Mouse (Mus musculus) layer of hippocampus, adult 9-11 months (tissue): ENCODE measurements at regions not wholly inside any gene's neighbourhood (a gene's known extent, or its start where the extent isn't known, plus 50 kb on each side); places are given as distances from the start of the nearest gene placed in this dataset.
A peak's percentile ranks its signal among the peaks of the same experiment; 100 is the strongest.

ENCODE experiments used
- DNase-seq: peaks from one replicate; pipeline ENCODE4 v3.0.0; 2022

DNA sequence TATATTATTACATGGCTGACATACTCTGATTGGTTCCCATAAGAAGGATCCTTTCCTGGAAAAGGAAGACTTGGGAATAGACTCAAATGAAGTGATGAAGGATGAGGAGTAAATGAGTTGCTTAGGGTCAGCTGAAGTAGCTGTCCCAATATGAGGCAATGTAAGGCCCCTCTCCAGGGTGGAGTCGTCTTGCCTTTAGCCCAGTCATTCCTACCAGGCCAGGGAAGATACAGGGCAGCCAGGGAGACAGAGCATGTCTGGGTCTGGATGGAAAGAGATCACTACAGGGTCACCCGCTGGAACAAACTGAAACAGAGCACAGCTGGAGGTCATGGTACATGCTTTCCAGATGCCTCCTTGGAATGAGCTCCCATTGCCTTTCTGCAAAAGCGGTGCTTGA, 364.2 kb downstream of the Osr1 start:
- no peak for DNase-seq

DNA sequence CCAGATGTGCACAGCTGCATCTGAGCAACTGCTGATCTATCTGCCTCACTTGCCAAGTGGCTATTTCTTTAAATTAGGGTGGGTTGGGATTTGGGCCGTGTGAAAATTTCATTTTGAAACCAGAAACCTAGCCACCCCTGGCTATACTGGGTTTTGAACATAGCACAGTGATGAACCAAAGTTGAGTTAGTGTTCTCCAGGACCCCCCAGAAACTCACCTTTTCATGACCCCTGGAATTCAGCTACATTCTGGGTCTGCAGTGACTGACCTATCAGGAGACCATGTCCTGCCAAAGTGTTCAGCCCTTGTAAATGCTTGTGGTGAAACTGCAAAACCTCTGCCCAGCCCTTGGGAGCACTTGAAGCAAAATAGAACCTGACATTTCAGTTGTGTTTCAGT, 371.4 kb downstream of the Osr1 start:
- no peak for DNase-seq

GRCm38 (mm10) chr12:9941823-9942222, 371.9 kb downstream of the Osr1 start:
- DNase-seq: no peak

- no peak for DNase-seq
Observed at GRCm38 (mm10) chr12:9948784-9949183, 378.9 kb downstream of the Osr1 start.

DNA sequence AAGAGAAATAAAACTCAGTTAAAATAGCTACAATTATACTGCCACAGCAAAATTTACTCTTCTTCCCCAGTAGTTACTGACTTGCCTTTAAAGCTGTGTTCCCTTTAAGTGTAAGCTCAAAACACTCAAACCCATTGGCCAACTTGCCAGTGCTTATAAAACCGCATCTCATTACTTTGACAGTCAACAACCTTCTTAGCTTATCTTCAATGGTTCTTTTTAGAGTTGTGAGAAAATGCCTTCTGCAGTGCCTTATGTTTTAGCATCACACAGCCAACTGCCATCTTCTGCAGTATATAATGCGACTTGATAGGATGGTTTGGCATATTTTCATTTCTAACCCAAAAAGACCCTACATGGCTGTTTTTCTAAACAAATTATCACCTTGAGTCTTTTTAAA, 382.5 kb downstream of the Osr1 start:
- DNase-seq: no peak

DNA sequence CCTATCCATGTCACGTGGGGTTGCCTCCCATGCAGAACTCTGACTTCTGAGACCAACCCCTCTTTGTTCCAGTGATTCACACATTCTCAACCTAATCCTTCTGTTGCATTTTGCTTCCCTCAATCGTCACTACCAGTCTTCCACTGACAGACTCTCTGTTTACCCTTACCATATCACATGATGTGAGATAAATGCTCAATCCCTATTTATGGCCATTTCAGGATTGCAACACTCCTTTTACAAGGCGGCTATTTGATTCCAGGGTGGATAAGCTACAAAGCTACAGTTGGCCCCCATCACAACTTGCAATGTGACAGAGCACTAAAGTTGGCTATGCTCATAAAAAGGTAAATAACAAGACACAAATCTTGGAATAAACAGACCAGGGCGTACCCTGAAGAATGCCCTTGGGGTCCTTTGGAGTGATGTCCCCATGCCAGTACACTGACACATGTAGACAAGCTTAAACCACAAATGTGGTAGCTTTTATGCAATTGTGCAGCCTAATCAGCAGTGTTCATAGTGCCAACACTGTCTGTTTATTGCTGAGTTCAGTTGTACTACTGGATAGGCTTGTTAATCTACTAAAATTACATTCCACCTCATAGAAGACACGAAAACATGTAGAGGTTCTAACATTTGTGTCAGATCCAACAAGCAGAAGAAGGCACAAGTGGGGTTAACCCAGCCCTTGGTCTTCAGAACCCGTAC, 384.4 kb downstream of the Osr1 start:
- no peak for DNase-seq

DNA sequence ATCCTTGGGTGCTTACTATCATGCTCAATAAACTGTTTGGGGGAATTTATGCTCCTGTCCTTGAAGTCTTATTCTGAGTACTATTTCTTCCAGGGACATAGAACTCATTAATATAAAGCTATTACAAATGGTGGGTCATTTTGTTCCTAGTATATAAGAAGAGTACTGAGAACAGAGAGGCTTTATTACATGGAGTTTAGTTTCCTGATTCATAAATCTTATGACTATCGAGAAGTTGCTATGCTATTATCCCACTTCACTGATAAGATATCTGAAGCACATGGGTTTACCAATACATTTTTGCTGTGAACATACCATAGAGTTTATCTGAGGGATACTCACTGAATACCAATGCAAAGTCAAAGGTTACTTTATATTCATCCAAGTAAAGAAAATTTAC, 399.5 kb downstream of the Osr1 start:
- no peak for DNase-seq

- no peak for DNase-seq
Observed at GRCm38 (mm10) chr12:9970771-9971170, 399.0 kb upstream of the Nt5c1b start.

DNA sequence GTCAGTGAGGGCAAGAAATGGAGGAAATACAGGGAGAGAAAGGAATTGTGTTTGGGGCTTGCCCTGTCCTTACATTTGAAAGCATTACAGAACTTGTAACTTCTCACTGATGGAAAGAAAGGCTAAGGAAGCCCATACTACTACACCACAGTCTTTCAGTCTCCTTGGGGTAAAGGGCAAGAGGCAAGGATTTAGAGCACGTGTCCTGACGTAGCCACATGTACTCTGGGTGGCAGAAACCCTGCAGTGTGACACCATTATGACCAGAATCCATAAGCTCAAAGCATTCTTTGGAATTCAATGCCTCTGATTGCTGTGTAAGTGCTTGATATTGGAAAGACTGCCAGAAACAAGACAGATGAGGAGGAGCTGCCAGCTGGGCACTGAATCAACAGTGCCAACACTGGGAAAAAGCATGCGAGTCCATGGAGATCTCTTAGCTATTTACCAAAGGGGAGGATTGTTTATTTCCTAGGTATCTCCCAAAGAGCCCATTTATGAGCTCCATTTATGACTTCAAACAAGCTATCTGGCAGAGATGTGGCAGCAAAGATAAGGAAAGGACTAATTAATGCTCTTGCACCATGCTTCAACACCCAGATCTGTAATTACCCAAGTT, 391.2 kb upstream of the Nt5c1b start:
- peak; percentile 38 for DNase-seq

DNA sequence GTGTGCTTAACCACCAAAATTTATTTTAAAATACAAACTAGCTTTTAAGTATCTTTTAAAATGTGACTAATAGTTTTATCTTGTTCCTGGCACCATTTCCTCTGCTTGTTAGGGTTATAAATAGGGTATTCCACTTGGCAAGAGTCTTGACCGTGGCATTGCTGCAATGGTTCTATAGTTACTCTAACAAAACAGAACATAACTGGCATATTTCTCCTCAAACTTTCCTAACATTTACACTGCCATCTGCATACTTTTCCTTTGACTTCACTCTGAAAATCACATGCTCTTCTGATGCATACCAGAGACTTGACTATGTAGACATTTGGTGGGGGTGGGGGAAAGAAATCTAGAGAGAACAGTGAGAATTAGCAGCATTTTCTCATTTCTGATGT, 390.7 kb upstream of the Nt5c1b start:
- DNase-seq: peak; percentile 7

DNA sequence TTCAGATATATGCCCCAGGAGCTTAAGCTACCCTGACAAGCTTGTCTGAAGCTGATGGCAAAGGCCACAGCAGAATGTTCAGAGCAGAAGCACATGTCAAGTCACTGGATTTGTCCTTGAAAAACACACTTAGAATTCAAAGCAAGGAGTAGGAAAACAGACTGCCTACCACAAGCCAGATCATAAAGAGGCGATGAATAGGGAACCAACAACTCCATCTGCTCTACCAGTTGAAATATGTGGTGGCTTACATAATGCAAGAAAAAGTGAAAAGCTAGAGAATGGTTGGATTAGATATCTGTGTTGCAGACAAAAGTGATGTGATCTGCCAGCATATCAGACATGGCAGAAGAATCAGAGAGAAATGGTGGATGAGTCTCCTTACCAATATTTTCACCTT, 378.5 kb upstream of the Nt5c1b start:
- peak; percentile 6 for DNase-seq

DNA sequence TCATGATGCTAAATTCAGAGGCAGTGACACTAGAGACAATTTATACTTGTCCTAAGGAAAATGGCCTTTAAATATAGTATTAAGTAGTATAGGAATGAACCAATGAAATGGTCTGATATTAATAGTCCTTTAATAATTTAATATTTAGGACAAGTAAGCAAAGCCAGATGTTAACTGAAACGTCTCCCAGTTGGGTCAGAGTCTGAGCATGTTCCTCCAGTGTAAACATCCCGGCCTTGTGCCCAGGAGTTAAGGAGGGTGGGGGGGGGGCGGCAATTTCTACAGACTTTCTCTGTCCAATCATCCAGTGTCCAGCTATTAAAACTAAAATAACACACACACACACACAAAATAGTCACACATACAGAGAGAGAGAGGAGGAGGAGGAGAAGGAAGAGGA, 374.1 kb upstream of the Nt5c1b start:
- no peak for DNase-seq

DNA sequence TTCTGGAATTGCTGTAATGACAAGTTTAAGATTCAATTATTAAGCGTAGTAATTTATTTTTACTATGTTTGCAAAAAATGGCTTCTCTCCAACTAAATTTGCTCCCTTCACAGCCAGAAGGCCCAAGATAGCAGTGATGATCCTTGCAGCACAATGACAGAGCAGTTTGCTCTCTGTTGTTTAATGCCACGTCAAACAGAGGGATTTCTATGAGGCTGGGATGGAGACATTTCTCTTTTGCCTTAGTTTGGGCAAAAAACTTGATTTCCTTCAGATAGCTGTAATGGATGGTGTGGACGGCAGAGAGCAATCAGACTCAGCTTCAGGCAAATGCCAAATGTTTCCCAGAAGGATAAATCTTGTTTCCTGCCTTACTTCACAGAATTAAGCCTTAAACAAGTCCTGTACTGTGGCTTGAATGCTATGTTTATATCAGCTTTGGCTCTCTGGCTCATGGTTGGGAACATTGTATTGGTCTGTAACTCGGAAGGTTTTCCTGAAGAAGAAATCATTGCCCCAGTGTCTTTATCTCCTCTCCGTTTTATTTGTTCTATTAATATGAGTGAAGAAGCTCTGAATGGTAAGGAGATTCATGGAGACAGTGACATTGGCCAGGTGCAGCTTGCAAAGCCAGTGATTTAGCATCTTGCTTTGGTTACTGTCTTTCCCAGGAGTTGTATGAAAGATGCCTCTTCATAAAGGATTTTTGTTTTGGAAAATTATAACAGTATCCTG, 373.2 kb upstream of the Nt5c1b start:
- DNase-seq: no peak

- no peak for DNase-seq
Observed at GRCm38 (mm10) chr12:9997190-9997561, 372.6 kb upstream of the Nt5c1b start.

DNA sequence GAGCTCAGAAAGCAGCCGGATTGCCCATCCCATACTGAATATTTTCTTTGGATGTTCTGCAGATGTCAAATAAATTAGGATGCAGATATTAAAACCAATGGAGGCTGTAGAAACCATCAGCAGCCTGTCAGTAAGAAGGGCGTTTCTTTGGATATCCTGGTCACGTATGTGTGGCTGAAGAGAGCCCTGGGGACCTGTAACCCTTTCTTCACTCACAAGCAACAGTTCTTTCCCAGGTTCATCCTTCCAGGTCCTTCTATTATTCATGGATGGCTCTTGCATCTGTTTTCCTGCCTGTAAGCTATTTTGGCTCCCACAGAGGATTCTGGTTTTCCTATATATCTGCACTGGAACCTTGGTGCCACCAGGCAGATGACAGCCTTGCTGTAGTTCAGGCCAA, 372.2 kb upstream of the Nt5c1b start:
- no peak for DNase-seq

- no peak for DNase-seq
Observed at GRCm38 (mm10) chr12:9999933-10000332, 369.8 kb upstream of the Nt5c1b start.

DNA sequence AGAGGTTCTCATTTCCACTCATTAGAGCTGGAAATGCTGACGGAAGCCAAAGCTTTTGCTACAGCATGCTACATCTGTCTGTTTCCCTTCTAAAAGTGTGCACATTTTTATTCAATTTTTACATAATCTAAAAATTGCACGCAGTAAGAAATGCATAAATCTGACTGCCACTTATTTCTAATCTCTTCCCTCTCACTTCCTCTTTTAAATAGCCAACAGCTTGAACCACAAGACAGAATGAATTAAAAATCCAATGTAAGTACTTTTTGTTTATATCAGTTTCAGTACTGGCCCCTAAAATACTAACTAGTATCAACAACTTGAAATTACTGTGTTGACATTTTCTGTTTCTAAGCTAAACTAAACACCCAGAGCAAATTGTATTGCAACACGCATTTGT, 361.3 kb upstream of the Nt5c1b start:
- DNase-seq: no peak

DNA sequence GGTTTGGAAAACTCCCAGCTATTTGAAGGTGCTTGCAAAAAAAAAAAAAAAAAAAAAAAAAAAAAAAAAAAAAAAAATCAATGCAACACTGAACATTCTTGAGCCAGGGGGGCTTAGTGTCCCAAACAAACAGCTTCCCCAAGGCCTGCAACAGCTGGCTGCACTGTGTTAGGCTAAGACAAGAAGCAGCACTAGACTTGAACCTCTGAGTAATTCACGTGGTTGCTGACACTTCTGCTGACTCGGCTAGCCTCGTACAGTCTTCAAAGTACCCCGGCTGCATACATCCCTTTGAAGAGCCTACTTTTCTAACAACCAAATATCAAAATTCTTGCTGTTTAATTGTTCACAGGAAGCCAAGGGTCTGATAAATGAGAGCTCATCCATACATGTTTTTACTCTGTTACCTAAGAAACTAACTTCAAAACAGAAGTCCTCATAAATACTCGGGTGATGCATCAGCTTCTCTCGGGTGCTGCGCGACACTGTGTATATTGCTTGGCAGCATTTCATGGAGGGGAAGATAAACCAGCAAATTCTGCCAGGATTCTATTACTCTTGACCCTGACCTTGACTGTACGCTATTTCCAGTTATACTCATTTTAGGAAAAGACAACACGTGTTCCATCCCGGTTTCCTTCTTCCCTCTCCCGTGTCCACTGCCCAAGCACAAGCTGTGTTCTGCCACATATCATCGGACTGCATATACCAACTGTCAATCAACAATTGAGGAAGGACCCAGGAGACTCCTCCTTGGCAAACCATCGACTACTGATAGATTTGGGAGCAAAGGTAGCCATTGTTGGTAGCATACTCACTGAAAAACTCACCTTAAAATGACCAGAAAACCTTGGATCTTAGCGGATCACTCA, 352.8 kb upstream of the Nt5c1b start:
- no peak for DNase-seq

- DNase-seq: no peak
Observed at GRCm38 (mm10) chr12:10035479-10035878, 334.3 kb upstream of the Nt5c1b start.

DNA sequence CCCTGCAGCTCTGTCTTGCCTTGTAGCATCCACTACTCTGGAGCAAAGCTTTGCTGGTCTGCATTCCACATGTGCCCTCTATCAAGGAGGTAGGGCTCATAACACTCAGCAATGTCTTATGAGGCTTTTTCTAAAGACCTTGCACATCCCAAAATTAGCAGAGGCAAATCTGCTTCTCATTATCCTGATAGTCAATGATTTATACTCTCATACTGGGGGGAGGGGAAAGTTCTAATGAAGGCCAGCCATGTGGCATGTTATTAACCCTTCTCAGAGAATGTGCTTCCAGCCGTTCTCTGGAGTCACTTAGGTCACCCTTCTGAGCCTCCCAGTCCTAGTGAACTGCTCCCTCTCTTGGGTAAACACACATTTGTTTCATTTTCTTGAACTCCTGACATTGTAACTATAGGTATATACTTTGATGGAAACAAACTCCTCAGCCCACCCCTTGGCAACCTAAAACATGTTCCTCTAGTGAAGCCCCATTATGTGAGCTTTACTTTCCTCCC, 307.7 kb upstream of the Nt5c1b start:
- DNase-seq: no peak

DNA sequence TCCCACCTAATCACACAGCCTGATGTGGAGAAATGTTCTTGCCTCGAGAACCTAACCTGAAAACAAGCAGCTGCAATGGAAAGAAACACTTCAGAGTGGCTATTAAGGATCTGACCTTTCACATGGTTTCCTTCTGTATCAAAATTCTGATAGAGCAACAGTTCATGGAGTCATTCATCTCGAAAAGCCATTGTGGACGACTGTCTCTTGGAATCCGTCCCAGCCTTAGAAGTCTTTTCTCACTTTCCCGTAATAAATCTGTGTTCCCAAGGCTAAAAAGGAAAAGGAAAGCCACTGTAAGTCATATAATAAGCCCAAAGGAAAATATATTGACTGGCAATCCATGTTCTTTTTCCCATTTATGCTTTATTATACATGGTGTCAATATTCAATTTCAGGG, 291.4 kb upstream of the Nt5c1b start:
- no peak for DNase-seq

- peak; percentile 6 for DNase-seq
Observed at GRCm38 (mm10) chr12:10079482-10079881, 290.3 kb upstream of the Nt5c1b start.

- no peak for DNase-seq
Observed at GRCm38 (mm10) chr12:10112874-10113453, 256.8 kb upstream of the Nt5c1b start.
